Mouse (Mus musculus) gastrocnemius, adult 2 months (tissue): ENCODE data around the gene Trabd2b. TPM values are rescaled to one million over a fixed set of nuclear protein-coding genes. Genes with fewer than 3 reads are reported as not detected.

ENCODE experiments used
- DNase-seq: peaks from one replicate; pipeline ENCODE4 v3.0.0; 2022
- H3K27ac ChIP-seq: fragments of 200-600 bp; 2 replicates; pipeline ENCODE4 v1.8.1; 2022; ENCODE audit warnings: mild to moderate bottlenecking
- H3K4me3 ChIP-seq: fragments of 200-600 bp; 2 replicates; pipeline ENCODE4 v1.8.1; 2022; ENCODE audit warnings: mild to moderate bottlenecking, moderate library complexity
- CTCF ChIP-seq: fragments of 200-600 bp; IDR thresholded peaks from 2 replicates; pipeline ENCODE4 v1.8.1; 2022; ENCODE audit warnings: antibody characterized with exemption, mild to moderate bottlenecking, moderate library complexity
- intact Hi-C: fragments of 180-260 bp; cut with DNase I; formaldehyde crosslinking; loops from one replicate; pipeline ENCODE4 v1.15.1; 2025
- long read RNA-seq, 2 experiments: library from polyadenylated mRNA; stranded (forward); transcript quantifications; one replicate each; pipeline ENCODE4 v2.0.0; 2021
- total RNA-seq, 2 experiments: library from RNA; stranded (reverse); gene quantifications; 2 replicates each; pipeline ENCODE4 v1.2.3; 2021

Trabd2b gene
- 1 to 10 TPM in 1 of 2 experiments, under 1 TPM in 1; 0.71 to 1.3 TPM for total RNA-seq
- long read RNA-seq, experiment 1, full-length matches to known transcripts = 1 of 1 reads
- long read RNA-seq, experiment 1, partial matches to known transcripts = 0 of 1 reads
- long read RNA-seq, experiment 1, other reads (novel, unspliced or antisense) = 0 of 1 reads
- long read RNA-seq, experiment 2, full-length matches to known transcripts = 1 of 1 reads
- long read RNA-seq, experiment 2, partial matches to known transcripts = 0 of 1 reads
- long read RNA-seq, experiment 2, other reads (novel, unspliced or antisense) = 0 of 1 reads

GRCm38 (mm10) chr4:114406355-114407101 is at the start of gene Trabd2b:
Gene Trabd2b, plus strand, starts transcription at chr4:114406724.
- no peak for TF ChIP-seq CTCF
- peak; percentile 37 for DNase-seq
- Histone ChIP-seq H3K27ac (peak within 1 kb of the TSS; percentile 78), H3K4me3 (peak within 1 kb of the TSS; percentile 78)
- intact Hi-C loops = loop anchor here (5.0 kb wide), 1 partner anchor 231 kb away; no protein-coding TSS in a partner anchor

DNA sequence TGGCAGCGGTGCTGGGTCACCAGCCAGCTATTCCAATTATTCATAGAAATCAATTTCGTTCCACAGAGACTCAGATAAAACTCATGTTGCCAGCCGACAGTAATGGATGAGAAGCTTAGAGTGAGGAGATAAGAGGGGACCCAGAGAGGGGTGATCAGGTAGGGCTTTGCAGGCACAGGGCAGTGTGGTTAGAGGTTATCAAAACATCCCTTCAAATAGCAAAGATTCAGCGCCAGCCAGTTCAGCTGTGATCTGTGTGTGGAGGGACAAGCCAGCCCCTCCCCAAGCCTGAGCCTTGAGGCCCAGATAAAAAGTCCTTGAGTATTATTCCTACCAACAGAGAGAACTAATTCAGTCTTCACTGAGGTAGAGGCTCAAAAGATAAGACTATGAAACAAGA is 49.1 kb upstream of the Trabd2b start:
- Histone ChIP-seq H3K27ac (no peak overlapping the region), H3K4me3 (no peak overlapping the region)
- TF ChIP-seq CTCF = no peak
- no peak for DNase-seq
- intact Hi-C loops = no loop called here

DNA sequence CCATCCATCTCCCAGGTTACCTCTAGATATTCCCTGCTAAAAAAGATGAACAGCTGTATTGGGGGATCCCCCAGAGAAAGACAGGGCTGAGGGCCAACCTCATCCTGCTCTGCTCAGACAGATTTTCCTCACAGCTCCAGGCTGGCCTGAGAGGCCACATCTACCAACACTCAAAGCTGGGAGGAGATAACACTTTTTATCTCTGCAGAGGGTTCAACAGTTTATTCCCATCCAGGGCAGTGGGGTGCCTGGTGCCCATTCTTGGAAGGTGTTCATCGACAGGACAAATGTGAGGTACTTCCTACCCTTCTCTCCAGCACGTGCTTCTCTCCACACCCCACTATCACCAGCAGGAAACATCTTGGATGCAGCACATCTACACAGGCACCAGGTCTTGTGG is 47.6 kb upstream of the Trabd2b start:
- Histone ChIP-seq H3K27ac (no peak overlapping the region), H3K4me3 (no peak overlapping the region)
- DNase-seq = no peak
- intact Hi-C loops = no loop called here
- no peak for TF ChIP-seq CTCF

DNA sequence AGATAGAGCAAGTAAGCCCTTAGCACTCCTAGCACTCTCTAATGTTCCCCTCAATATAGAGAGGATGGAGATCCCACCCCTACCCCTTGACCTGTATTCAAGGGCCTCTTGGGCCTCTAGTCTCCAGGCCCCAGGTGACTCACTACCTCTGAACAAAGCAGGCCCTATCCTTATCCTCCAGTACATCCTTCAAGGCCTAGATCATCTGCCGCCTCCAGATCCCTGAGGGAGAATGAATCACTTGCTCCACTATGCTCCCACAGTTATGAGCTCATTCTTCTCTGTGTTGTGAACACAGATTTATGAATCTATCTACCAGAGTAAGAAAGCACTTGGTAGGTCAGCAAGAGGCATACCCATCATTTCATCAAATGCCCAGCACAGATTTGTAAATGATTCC is 46.7 kb upstream of the Trabd2b start:
- Histone ChIP-seq H3K4me3 (no peak overlapping the region), H3K27ac (no peak overlapping the region)
- no peak for TF ChIP-seq CTCF
- intact Hi-C loops = no loop called here
- DNase-seq = no peak

DNA sequence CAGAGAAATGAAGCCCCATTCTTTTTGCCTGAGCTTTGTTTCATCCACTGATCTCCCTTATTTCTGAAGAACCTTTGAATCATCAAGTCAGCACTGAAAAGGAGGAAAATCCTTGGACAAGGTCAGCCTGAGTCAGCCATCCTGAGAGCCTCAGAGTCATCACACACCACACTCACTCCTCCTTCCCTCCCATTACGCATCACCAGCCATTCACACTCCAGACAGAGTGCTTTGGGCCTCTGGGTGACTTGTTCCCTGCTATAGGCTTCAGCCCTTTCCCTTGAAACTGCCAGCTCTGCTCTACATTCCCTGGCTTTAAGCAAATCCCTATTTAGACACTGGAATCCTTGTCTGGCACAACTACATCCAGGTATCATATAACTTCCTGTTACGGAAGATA is 45.2 kb upstream of the Trabd2b start:
- intact Hi-C loops = no loop called here
- Histone ChIP-seq H3K4me3 (no peak overlapping the region), H3K27ac (no peak overlapping the region)
- no peak for DNase-seq
- no peak for TF ChIP-seq CTCF

GRCm38 (mm10) chr4:114365000-114365399 is 41.5 kb upstream of the Trabd2b start:
- intact Hi-C loops = no loop called here
- Histone ChIP-seq H3K4me3 (no peak overlapping the region), H3K27ac (no peak overlapping the region)
- DNase-seq = no peak
- no peak for TF ChIP-seq CTCF

GRCm38 (mm10) chr4:114365595-114365994 is 40.9 kb upstream of the Trabd2b start:
- Histone ChIP-seq H3K4me3 (no peak overlapping the region), H3K27ac (no peak overlapping the region)
- DNase-seq = no peak
- TF ChIP-seq CTCF = no peak
- intact Hi-C loops = no loop called here

DNA sequence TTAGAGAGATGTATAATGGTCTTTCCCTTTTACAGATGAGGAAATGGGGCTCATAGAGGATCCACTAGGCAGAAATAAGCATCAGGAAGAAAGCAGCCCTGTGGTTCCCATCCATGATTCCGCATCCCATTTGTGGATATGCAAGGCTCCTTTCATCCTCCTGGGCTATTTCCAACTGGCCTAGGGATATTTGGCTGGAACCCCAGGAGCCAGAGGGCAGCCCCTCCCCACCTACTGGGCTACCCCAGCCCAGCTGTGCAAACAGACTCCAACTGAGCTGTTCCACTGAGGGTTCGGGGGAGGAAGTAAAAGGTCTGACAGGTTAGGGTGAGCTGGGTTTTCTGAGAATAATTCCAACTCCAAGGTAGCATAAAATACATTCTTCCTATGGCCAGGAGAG is 39.5 kb upstream of the Trabd2b start:
- intact Hi-C loops = no loop called here
- Histone ChIP-seq H3K27ac (no peak overlapping the region), H3K4me3 (no peak overlapping the region)
- TF ChIP-seq CTCF = no peak
- DNase-seq = no peak

DNA sequence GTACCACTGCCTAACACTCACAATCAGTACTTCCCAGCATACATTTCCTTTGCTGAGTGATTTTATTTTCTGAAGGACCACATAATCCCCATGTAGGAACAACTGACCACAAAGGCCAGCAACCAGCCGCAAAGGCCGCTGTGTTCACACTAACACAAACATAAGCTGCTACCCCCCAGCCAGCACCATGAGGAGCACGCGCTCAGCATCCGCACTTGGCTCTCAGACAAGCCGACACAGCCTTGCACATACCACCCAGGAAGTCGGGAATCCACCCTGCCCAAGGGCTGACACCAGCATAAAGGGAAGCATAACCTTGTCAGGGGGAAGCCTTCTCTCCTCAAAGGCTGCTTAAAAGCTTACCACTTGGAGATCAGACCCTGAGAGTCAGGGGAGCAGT is 38.7 kb upstream of the Trabd2b start:
- intact Hi-C loops = no loop called here
- Histone ChIP-seq H3K27ac (no peak overlapping the region), H3K4me3 (no peak overlapping the region)
- no peak for DNase-seq
- TF ChIP-seq CTCF = no peak

- DNase-seq = no peak
- H3K4me3 ChIP-seq = no peak overlapping the region
- no peak overlapping the region for H3K27ac ChIP-seq
- intact Hi-C loops = no loop called here
- TF ChIP-seq CTCF = no peak
These were observed 36.9 kb upstream of the Trabd2b start for GRCm38 (mm10) chr4:114369591-114369990.

DNA sequence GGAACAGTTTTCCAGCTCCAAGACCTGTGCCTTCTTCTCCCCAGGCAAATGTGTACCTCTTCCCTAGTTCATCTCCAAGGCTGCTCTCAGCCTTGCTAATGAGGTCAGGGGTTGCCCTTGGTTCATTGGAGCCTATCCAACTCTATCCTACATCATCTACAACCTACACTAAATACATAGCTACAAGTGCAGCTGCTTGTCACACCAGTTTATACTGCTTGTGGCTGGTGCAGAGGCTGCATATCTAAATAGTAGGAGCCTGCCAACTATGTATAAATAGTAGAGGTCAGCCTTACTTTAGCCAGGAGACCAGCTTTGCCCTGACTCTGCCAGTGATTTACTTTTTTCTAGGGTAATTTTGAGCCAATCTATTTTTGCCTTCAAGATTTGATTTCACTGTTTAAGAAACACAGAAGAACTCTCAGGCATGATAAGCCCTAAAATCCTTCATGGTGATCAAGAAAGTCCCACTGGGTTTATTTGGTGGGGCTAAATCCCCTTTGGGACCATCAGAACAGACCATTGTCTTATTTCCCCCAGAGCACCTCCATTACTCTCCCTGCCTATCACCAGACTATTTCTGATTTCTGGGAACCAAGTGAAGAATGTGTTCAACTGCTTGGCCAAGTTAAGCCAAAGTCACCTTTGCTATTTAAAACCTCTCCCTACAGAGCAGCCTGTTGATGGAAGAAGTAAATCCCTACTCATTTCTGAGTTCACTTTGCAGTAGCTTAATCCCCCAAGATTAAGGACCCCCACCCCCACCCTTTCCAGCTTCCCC is 35.4 kb upstream of the Trabd2b start:
- TF ChIP-seq CTCF = no peak
- DNase-seq = no peak
- H3K4me3 ChIP-seq = no peak overlapping the region
- intact Hi-C loops = no loop called here
- no peak overlapping the region for H3K27ac ChIP-seq

DNA sequence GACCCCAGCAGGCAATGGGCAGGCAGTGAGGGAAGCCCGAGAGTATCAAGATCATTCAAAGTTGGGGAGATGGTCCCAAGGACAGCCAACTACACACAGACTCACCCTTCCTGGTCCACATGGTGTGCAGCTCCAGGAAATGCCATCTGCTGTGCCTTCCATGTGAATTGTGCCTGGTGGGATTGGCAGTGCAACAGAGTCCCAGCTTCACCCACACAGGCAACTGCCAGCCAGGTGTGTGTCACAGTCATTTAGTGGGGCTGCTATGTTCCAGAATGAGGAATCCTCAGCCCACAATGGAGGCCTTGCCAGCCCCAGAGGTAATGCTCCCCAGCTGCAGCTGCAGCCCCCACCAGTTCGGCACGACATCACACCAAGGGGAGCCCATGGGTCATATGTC is 33.8 kb upstream of the Trabd2b start:
- H3K27ac ChIP-seq = no peak overlapping the region
- H3K4me3 ChIP-seq = no peak overlapping the region
- no peak for TF ChIP-seq CTCF
- intact Hi-C loops = no loop called here
- no peak for DNase-seq

- Histone ChIP-seq H3K4me3 (no peak overlapping the region), H3K27ac (no peak overlapping the region)
- intact Hi-C loops = no loop called here
- no peak for TF ChIP-seq CTCF
- DNase-seq = no peak
These were observed 32.2 kb upstream of the Trabd2b start for GRCm38 (mm10) chr4:114374330-114374729.
